Mouse (Mus musculus) erythroblast, embryonic 14.5 days (primary cell): ENCODE data around the gene Radil. TPM values are rescaled to one million over a fixed set of nuclear protein-coding genes. Genes with fewer than 3 reads are reported as not detected.

Source experiments
- H3K27me3 ChIP-seq: 2 replicates; pipeline ENCODE4 v1.6.1; 2012; ENCODE audit warnings: inconsistent platforms; ENCODE audit not compliant: control insufficient read depth
- H3K36me3 ChIP-seq: 2 replicates; pipeline ENCODE4 v1.6.1; 2012; ENCODE audit warnings: mild to moderate bottlenecking, inconsistent platforms; ENCODE audit not compliant: control insufficient read depth
- H3K4me1 ChIP-seq: 2 replicates; pipeline ENCODE4 v1.6.1; 2012; ENCODE audit warnings: inconsistent platforms; ENCODE audit not compliant: control insufficient read depth
- H3K4me3 ChIP-seq: replicated peaks from 2 replicates; pipeline ENCODE3; 2012; ENCODE audit warnings: moderate library complexity, mild to moderate bottlenecking, inconsistent platforms
- H3K9me3 ChIP-seq: 2 replicates; pipeline ENCODE4 v1.6.1; 2012; ENCODE audit warnings: low read length, inconsistent platforms, mixed read lengths; ENCODE audit not compliant: control insufficient read depth
- GATA1 ChIP-seq: IDR thresholded peaks from 2 replicates; pipeline ENCODE4 v1.6.1; 2012; ENCODE audit warnings: low read length, inconsistent platforms, mixed read lengths
- TAL1 ChIP-seq: IDR thresholded peaks from 3 replicates; pipeline ENCODE4 v1.6.1; 2012; ENCODE audit warnings: low read length, inconsistent platforms, mixed read lengths
- polyA plus RNA-seq: library from polyadenylated mRNA; stranded (reverse); fragments of >175 nt; gene quantifications from 2 replicates; pipeline ENCODE4 v1.2.3, GENCODE M21; 2012

Radil gene
- polyA plus RNA-seq, 1 experiment = 0.01 TPM

DNA sequence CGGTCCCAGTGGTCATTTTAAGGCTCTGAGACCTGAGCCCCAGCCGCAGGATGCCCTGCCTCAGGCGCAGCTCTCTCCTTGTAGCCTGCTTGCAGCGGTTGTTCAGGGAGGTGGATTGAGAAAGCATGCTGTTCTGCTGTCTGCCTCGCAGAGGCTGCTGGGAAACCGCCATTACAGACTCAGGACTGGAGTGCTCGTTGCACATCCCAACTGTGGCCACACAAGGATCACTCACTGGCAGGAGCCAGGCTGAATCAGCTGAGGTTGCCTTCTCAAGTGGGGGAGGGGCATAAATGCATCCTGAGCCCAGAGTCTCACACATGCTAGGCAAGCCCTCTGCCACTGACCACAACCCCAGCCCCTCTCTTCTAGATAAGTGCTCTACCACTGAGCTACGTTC lies 105.2 kb downstream of the Radil start:
- TF ChIP-seq GATA1 (no peak), TAL1 (no peak)
- Histone ChIP-seq H3K4me3 (no peak overlapping the region), H3K36me3 (peaks cover 28% of the 10 kb centered on the region), H3K4me1 (peaks cover 64% of the 10 kb centered on the region), H3K27me3 (no peaks in the 10 kb centered on the region), H3K9me3 (no peaks in the 10 kb centered on the region)

DNA sequence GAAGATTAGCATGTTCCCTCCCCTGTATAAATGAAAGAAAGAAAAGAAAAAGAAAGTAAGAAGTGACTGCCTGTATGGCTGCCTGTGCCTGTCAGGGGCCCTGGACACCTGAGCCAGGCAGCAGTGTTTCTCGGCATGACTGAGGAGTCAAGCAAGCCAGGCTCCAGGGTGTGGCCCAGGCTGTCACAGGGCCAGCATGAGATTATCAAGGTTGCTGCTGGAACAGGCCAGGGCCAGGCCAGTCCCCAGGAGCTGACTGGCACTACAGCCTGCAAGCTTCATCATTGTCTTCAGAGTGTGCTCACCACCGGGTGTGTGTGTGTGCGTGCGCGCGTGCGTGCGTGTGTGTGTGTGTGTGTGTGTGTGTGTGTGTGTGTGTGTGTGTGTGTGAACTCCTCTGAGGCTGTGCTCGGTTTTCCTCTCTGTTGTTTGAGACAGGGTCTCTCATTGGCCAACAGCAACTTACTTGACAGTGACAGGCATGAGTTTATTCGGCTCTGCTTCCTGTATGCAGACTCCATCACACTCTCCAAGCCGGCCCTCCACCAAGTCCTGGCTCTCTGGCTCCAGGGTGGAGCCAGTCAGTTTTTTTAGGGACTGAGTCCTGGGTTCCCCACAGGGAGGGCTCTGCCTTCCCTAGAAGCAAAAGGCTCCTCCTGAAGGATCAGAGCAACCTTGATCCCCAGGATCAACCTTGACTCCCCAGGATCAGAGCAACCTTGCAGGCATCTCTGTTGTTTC lies 105.9 kb downstream of the Radil start:
- Histone ChIP-seq H3K36me3 (peaks cover 20% of the 10 kb centered on the region), H3K4me1 (peaks cover 72% of the 10 kb centered on the region), H3K27me3 (no peaks in the 10 kb centered on the region), H3K4me3 (peak overlapping the region; percentile 28), H3K9me3 (no peaks in the 10 kb centered on the region)
- no peak for TF ChIP-seq GATA1
- TF ChIP-seq TAL1 = no peak

DNA sequence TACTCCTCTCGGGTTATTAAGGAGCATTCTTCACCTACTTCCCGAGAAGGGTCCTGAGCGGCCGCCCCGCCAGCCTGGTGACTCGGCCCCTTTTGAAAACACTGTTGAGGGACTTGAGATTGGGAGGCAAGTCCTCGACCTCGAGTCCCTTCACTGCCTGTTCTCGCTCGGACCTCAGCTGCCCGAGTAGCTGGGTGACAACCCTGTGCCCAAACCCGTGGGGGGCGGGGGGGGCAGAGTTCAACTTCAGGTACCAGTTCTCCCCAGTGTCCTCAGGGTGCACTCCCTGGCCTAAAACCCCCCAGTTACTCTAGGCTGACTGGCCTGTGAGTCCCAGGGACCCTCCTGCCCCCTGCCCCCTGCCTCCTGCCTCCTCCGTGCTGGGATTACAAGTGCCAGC lies 106.9 kb downstream of the Radil start:
- H3K27me3 ChIP-seq = no peaks in the 10 kb centered on the region
- no peaks in the 10 kb centered on the region for H3K9me3 ChIP-seq
- H3K4me3 ChIP-seq = no peak overlapping the region
- H3K4me1 ChIP-seq = peaks cover 82% of the 10 kb centered on the region
- TF ChIP-seq TAL1 (no peak), GATA1 (no peak)
- H3K36me3 ChIP-seq = peaks cover 13% of the 10 kb centered on the region

- Histone ChIP-seq H3K36me3 (peaks cover 10% of the 10 kb centered on the region), H3K4me1 (peaks cover 84% of the 10 kb centered on the region), H3K9me3 (no peaks in the 10 kb centered on the region), H3K4me3 (no peak overlapping the region), H3K27me3 (no peaks in the 10 kb centered on the region)
- TF ChIP-seq GATA1 (no peak), TAL1 (no peak)
Measured at GRCm38 (mm10) chr5:142443514-142443913, 107.4 kb downstream of the Radil start.

DNA sequence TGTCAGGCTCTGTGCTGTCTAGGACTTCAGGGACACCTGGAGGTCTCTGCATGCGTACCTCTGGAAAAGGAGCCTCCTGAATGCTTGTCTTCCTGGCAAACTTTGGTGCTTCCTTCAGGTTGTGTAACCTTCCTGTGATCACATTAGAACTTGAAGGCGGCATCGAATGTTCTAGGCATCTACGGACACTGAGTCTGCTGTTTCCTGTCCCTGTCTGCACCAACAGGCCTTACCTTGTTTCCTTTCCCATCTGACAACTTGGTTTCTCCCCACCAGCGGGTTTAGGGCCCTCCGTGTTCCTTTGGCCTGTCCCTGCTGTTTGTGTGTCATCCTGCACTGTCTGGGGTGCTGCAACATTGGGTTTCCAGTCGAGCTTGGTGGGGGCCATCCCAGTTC lies 108.9 kb downstream of the Radil start:
- no peaks in the 10 kb centered on the region for H3K27me3 ChIP-seq
- H3K9me3 ChIP-seq = no peaks in the 10 kb centered on the region
- no peak overlapping the region for H3K4me3 ChIP-seq
- H3K4me1 ChIP-seq = peaks cover 83% of the 10 kb centered on the region
- TF ChIP-seq TAL1 = no peak
- TF ChIP-seq GATA1 = no peak
- H3K36me3 ChIP-seq = peaks cover 18% of the 10 kb centered on the region

- Histone ChIP-seq H3K27me3 (no peaks in the 10 kb centered on the region), H3K4me1 (peaks cover 82% of the 10 kb centered on the region), H3K36me3 (peaks cover 21% of the 10 kb centered on the region), H3K9me3 (no peaks in the 10 kb centered on the region), H3K4me3 (peak overlapping the region; percentile 65)
- no peak for TF ChIP-seq TAL1
- TF ChIP-seq GATA1 = no peak
Measured at GRCm38 (mm10) chr5:142441332-142442044, 109.4 kb downstream of the Radil start.

- H3K4me3 ChIP-seq = peak overlapping the region; percentile 65
- TF ChIP-seq GATA1 = no peak
- no peak for TF ChIP-seq TAL1
- peaks cover 24% of the 10 kb centered on the region for H3K36me3 ChIP-seq
- no peaks in the 10 kb centered on the region for H3K27me3 ChIP-seq
- H3K9me3 ChIP-seq = no peaks in the 10 kb centered on the region
- H3K4me1 ChIP-seq = peaks cover 74% of the 10 kb centered on the region
Measured at GRCm38 (mm10) chr5:142440451-142441147, 110.3 kb downstream of the Radil start.

DNA sequence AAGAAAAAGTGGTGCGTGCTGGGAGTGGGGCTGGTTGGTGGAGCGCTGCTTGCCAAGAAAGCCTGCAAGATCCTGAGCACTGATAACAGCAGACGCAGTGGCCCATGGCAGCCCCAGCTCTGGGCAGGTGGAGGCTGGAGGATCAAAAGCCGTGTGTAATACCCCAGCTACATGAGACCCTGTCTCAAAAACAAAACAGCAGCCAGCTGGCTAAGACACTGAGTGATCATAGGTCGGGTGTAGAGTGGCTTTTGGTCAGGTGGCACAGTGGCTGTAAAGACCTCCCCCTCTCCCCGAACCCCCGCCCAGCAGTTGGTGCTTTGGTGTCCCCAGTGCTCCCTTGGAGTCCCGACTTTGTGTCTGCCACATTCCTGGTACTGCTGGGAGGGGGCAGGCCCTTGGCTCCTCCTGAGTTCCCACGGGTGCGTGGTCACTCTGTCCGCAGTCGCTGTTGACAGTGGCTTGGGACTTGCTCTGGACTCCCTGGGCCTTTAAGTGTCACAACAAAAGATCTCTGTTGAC lies 110.9 kb downstream of the Radil start:
- Histone ChIP-seq H3K36me3 (peaks cover 30% of the 10 kb centered on the region), H3K9me3 (no peaks in the 10 kb centered on the region), H3K27me3 (no peaks in the 10 kb centered on the region), H3K4me3 (peak overlapping the region; percentile 65), H3K4me1 (peaks cover 67% of the 10 kb centered on the region)
- TF ChIP-seq GATA1 (peak; percentile 94), TAL1 (no peak)

GRCm38 (mm10) chr5:142438380-142438938 lies 112.4 kb downstream of the Radil start:
- TF ChIP-seq GATA1 = no peak
- TF ChIP-seq TAL1 = no peak
- peaks cover 52% of the 10 kb centered on the region for H3K4me1 ChIP-seq
- H3K36me3 ChIP-seq = peaks cover 35% of the 10 kb centered on the region
- H3K27me3 ChIP-seq = no peaks in the 10 kb centered on the region
- no peaks in the 10 kb centered on the region for H3K9me3 ChIP-seq
- no peak overlapping the region for H3K4me3 ChIP-seq
